Mouse (Mus musculus) lung, postnatal 0 days (tissue): ENCODE results near the gene Dcaf8. TPM values are rescaled to one million over a fixed set of nuclear protein-coding genes. Genes with fewer than 3 reads are reported as not detected.
A peak's percentile ranks its signal among the peaks of the same experiment; 100 is the strongest.

Source experiments
- ATAC-seq: fragments of 200-750 bp; cut with Nextera tagmentation; 2 replicates; pipeline ENCODE4 v1.8.0; 2017; ENCODE audit warnings: moderate library complexity
- DNase-seq: peaks from one replicate; pipeline ENCODE4 v3.0.0-alpha.2; 2016; ENCODE audit warnings: low spot score
- H3K27ac ChIP-seq: fragments of 300-500 bp; sonication (generic); 2 replicates; pipeline ENCODE4 v1.5.1; 2014; ENCODE audit warnings: antibody characterized with exemption, mild to moderate bottlenecking, low read length, mixed read lengths
- H3K27me3 ChIP-seq: fragments of 300-500 bp; sonication (generic); replicated peaks from 2 replicates; pipeline ENCODE4 v1.6.1; 2014; ENCODE audit warnings: low read length, mixed read lengths; ENCODE audit not compliant: insufficient read depth
- H3K36me3 ChIP-seq: fragments of 300-500 bp; sonication (generic); 2 replicates; pipeline ENCODE4 v1.6.1; 2014; ENCODE audit warnings: low read length, mixed read lengths; ENCODE audit not compliant: insufficient read depth
- H3K4me1 ChIP-seq: fragments of 300-500 bp; sonication (generic); 2 replicates; pipeline ENCODE4 v1.6.1; 2014; ENCODE audit warnings: antibody characterized with exemption, low read depth, low read length, mixed read lengths; ENCODE audit not compliant: insufficient read depth
- H3K4me2 ChIP-seq: fragments of 300-500 bp; sonication (generic); replicated peaks from 2 replicates; pipeline ENCODE4 v1.6.1; 2014; ENCODE audit warnings: low read depth, mild to moderate bottlenecking, low read length, moderate library complexity, mixed read lengths
- H3K4me3 ChIP-seq: fragments of 300-500 bp; sonication (generic); 2 replicates; pipeline ENCODE4 v1.5.1; 2014; ENCODE audit warnings: low read depth, low read length
- H3K9ac ChIP-seq: fragments of 300-500 bp; sonication (generic); replicated peaks from 2 replicates; pipeline ENCODE4 v1.6.1; 2014; ENCODE audit warnings: low read depth, mild to moderate bottlenecking
- H3K9me3 ChIP-seq: fragments of 300-500 bp; sonication (generic); 2 replicates; pipeline ENCODE4 v1.6.1; 2016; ENCODE audit warnings: low read length, mixed read lengths
- CTCF ChIP-seq: IDR thresholded peaks from 2 replicates; pipeline ENCODE4 v1.5.1; 2016; ENCODE audit warnings: antibody characterized with exemption, mild to moderate bottlenecking
- EP300 ChIP-seq: IDR thresholded peaks from 2 replicates; pipeline ENCODE4 v1.6.1; 2016; ENCODE audit warnings: antibody characterized with exemption, mild to moderate bottlenecking, control low read depth
- WGBS: fragments of 180-500 bp; shearing (Covaris S2); extraction: QIAGEN DNeasy Blood & Tissue Kit; methylation state at CpG from one replicate; pipeline ENCODE4 v1.1.7; 2014; 5-methylcytosine and 5-hydroxymethylcytosine counted together
- polyA plus RNA-seq: library from polyadenylated mRNA; unstranded; fragments of >200 nt; fragmentation: Nextera tagmentation; extraction: Ambion mirVana; gene quantifications from 2 replicates; pipeline ENCODE4 v1.2.1, GENCODE M21; 2015

Dcaf8 gene
- polyA plus RNA-seq, 1 experiment from 2014 or later: 93.7 TPM

DNA sequence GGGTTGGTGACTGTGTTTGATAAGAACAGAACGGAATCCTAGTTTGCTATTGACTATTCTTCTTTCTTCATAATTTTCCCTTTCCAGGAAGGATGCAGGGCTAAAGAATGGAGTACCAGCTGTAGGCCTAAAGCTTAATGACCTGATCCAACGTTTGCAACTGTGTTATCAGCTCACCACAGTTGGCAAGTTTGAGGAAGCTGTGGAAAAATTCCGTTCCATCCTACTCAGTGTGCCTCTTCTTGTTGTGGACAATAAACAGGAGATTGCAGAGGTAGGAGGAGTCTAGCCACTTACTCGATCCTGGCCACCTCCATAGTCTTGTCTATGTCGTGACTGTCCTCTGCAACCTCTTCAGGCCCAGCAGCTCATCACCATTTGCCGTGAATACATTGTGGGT lies 28.8 kb upstream of the Dcaf8 start:
- TF ChIP-seq EP300 (no peak), CTCF (no peak)
- no peak overlapping the region for H3K4me3 ChIP-seq
- ATAC-seq (no peak), DNase-seq (no peak)
- H3K36me3 ChIP-seq: peaks cover 60% of the 10 kb centered on the region
- no peak overlapping the region for H3K9ac ChIP-seq
- WGBS: 71% methylated on average over 6 of the region's 6 CpGs
- no peaks in the 10 kb centered on the region for H3K9me3 ChIP-seq
- no peaks in the 10 kb centered on the region for H3K27me3 ChIP-seq
- H3K27ac ChIP-seq: no peak overlapping the region
- no peak overlapping the region for H3K4me2 ChIP-seq
- no peaks in the 10 kb centered on the region for H3K4me1 ChIP-seq

- Histone ChIP-seq H3K27ac (no peak overlapping the region), H3K27me3 (no peaks in the 10 kb centered on the region), H3K9ac (no peak overlapping the region), H3K9me3 (no peaks in the 10 kb centered on the region), H3K36me3 (peaks cover 54% of the 10 kb centered on the region), H3K4me1 (no peaks in the 10 kb centered on the region), H3K4me2 (no peak overlapping the region), H3K4me3 (no peak overlapping the region)
- DNase-seq: peak; percentile 82
- 33% methylated on average over 3 of the region's 3 CpGs for WGBS
- ATAC-seq: peak; percentile 59
- TF ChIP-seq CTCF (peak; percentile 86), EP300 (no peak)
These were observed 28.2 kb upstream of the Dcaf8 start for GRCm38 (mm10) chr1:172119720-172120119.

DNA sequence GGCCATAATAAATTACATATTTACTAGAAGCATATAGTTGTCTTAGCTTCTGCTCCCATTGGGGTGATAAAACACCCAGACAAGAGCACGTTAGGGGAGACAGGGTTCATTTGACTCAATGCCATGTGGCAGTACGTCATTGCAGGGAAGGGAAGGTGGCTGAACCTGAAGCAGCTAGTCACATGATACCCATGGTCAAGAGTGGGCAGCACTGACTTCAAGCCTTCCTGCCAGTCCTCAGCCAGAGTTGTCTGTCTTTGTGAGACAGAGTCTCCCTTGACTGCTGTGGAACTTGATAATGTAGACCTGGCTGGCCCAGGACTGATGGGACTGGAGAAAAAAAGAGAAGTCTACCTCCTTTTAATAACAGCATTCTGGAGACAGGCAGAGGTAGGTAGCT lies 25.2 kb upstream of the Dcaf8 start:
- no peak for TF ChIP-seq EP300
- no peak for TF ChIP-seq CTCF
- WGBS: 78% methylated on average over 2 of the region's 2 CpGs
- Histone ChIP-seq H3K9ac (no peak overlapping the region), H3K4me2 (no peak overlapping the region), H3K4me3 (no peak overlapping the region), H3K27me3 (no peaks in the 10 kb centered on the region), H3K27ac (no peak overlapping the region), H3K4me1 (peaks cover 10% of the 10 kb centered on the region; the same call in 1 of the 2 replicates), H3K9me3 (no peaks in the 10 kb centered on the region), H3K36me3 (peaks cover 31% of the 10 kb centered on the region)
- ATAC-seq (no peak), DNase-seq (no peak)

DNA sequence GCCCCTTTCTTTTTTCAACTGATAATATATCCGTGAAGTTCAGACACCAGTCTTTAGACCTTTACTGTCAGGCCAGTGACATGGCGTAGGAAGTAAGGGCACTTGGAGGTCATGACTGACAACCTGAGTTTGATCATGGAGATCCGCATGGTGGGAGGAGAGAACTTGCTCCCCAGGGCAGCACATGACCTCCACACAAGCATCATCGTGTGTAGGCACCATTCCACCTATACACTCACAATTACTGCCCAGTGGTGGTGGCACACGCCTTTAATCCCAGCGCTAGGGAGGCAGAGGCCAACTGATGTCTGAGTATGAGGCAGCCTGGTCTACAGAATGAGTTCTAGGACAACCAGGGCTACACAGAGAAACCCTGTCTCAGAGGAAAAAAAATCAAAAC lies 23.3 kb upstream of the Dcaf8 start:
- H3K4me2 ChIP-seq: no peak overlapping the region
- no peaks in the 10 kb centered on the region for H3K9me3 ChIP-seq
- H3K9ac ChIP-seq: no peak overlapping the region
- 79% methylated on average over 6 of the region's 6 CpGs for WGBS
- ATAC-seq: no peak
- H3K27me3 ChIP-seq: no peaks in the 10 kb centered on the region
- DNase-seq: no peak
- H3K36me3 ChIP-seq: peaks cover 13% of the 10 kb centered on the region
- H3K27ac ChIP-seq: no peak overlapping the region
- peaks cover 11% of the 10 kb centered on the region; the same call in 1 of the 2 replicates for H3K4me1 ChIP-seq
- no peak overlapping the region for H3K4me3 ChIP-seq
- TF ChIP-seq EP300: no peak

DNA sequence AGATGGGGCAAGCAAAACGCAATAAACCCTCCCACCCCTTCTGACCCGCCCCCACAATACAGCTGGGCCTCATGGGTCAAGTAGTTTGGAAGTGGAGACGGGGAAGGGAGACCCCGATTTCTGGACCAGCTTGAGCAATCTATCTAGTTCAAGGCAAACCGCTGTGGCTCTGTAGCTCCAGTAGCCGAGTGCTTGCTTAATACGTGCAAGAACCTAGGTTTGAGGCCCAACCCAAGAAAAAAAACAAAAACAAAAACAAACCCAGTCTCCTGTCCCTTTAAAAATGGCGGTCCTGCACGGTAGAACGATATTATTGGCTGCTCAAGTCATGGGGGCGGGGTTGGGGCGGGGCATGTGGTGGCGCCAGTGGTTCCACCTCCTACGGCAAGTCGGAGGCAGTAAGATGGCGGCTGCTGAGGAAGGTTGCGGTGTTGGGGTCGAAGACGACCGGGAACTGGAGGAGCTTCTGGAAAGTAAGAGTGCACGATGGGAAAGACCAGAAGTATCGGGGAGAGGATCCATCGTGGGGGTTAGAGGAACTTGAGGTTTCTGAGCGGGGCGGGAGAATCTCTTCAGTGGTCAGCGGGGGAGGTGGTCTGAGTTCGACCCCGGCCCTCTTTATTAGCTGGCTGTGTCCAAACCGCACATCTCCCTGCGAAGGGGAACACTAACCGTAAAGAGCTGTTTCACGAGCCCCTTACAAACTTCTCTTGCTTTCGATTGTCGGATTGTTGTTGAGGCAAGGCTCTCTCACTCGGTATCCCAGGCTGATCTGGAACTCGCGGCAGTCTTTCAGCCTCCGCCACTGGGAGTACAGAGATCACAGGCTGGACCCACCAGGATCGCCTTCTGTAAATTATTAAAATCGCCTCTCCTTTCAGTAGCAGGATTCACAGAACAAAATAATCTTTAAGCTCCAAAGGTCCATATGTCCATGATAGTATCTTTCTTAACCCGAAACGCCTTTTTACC lies 21.2 kb upstream of the Dcaf8 start, which contains the start of gene Pex19:
TSS of gene Pex19 (plus strand) at position 380 of the 972 bp plus-strand sequence.
- no peaks in the 10 kb centered on the region for H3K27me3 ChIP-seq
- WGBS: under 1% methylated on average over 42 of the region's 42 CpGs
- TF ChIP-seq CTCF (no peak), EP300 (no peak)
- H3K36me3 ChIP-seq: peaks cover 6% of the 10 kb centered on the region
- peak; percentile 99 for ATAC-seq
- H3K27ac ChIP-seq: peak within 1 kb of the TSS; percentile 11; the same call in 1 of the 2 replicates
- H3K4me2 ChIP-seq: peak within 1 kb of the TSS; percentile 75
- peak within 1 kb of the TSS; percentile 69 for H3K4me3 ChIP-seq
- peak within 1 kb of the TSS; percentile 92 for H3K9ac ChIP-seq
- peaks cover 11% of the 10 kb centered on the region; the same call in 1 of the 2 replicates for H3K4me1 ChIP-seq
- H3K9me3 ChIP-seq: no peaks in the 10 kb centered on the region
- peak; percentile 94 for DNase-seq

GRCm38 (mm10) chr1:172127487-172127886 lies 20.4 kb upstream of the Dcaf8 start:
- peak overlapping the region; percentile 69 for H3K4me3 ChIP-seq
- H3K27ac ChIP-seq: no peak overlapping the region
- H3K4me1 ChIP-seq: peaks cover 11% of the 10 kb centered on the region; the same call in 1 of the 2 replicates
- H3K9ac ChIP-seq: peak overlapping the region; percentile 92
- TF ChIP-seq CTCF (no peak), EP300 (no peak)
- no peak for DNase-seq
- no peaks in the 10 kb centered on the region for H3K27me3 ChIP-seq
- no peak for ATAC-seq
- 15% methylated on average over 5 of the region's 5 CpGs for WGBS
- H3K36me3 ChIP-seq: peaks cover 13% of the 10 kb centered on the region
- peak overlapping the region; percentile 75 for H3K4me2 ChIP-seq
- H3K9me3 ChIP-seq: no peaks in the 10 kb centered on the region
